Mouse (Mus musculus): ENCODE results near the gene Ttyh3.

- TF ChIP-seq CTCF (IDR thresholded peaks at IDR 0.05; ENCODE audit: low read depth, low read length), result no peak
- TF ChIP-seq GATA1 (IDR thresholded peaks at IDR 0.05; ENCODE audit: borderline replicate concordance, low read length), result no peak
Measured at GRCm38 (mm10) chr5:140647821-140648518, 861 bp downstream of the Ttyh3 start.
